Mouse (Mus musculus): ENCODE measurements at regions not wholly inside any gene's neighbourhood (a gene's known extent, or its start where the extent isn't known, plus 50 kb on each side); places are given as distances from the start of the nearest gene placed in this dataset.

DNA sequence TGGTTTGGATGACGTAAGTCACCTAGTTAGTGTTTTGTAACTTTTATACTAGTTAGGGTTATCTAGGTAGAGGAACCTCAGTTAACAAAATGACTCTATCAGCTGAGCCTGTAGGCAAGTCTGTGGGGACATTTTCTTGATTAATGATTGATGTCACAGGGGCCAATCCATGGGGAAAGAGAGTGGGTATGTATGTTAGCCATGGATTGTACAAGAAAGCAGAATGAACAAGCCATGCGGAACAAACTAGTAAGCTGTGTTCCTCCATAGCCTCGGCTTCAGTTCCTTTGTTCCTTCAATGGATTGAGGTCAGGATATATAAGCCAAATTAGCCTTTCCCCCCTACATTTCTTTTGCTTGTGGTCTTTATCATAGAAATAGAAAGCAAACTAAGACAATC lies 498.7 kb upstream of the Fam241a start:
- no peaks in the 10 kb centered on the region for H3K27me3 ChIP-seq (replicated peaks)
- in situ Hi-C loops (cut with MboI; ENCODE audit: low pct_ligation_motif_present, low pct_unique_long_range_greater_than_20kb, low sequenced_read_pairs) = no loop called here
- dilution Hi-C loops (cut with MboI; ENCODE audit: extremely low pct_ligation_motif_present, extremely low pct_unique_long_range_greater_than_20kb, low sequenced_read_pairs) = no loop called here
- peaks cover 12% of the 10 kb centered on the region for H3K9me3 ChIP-seq (replicated peaks; ENCODE audit: low read length)
- H3K4me1 ChIP-seq (ENCODE audit: control insufficient read depth in 1 of 2, insufficient read depth in 2 of 2) = no peaks in the 10 kb centered on the region
- no peaks in the 10 kb centered on the region for H3K36me3 ChIP-seq (replicated peaks in 1 of 2; ENCODE audit: control insufficient read depth in 1 of 2, insufficient read depth in 1 of 2, low read length in 1 of 2)
- TF ChIP-seq SIN3A (IDR thresholded peaks at IDR 0.05; ENCODE audit: low read length) (no peak), MAZ (IDR thresholded peaks at IDR 0.05; ENCODE audit: low read depth, low read length) (no peak), JUND (conservative IDR thresholded peaks at IDR 0.05; ENCODE audit: low read depth, low read length) (no peak), MEF2A (IDR thresholded peaks at IDR 0.05; ENCODE audit: borderline replicate concordance, low read depth, low read length) (no peak), CHD2 (IDR thresholded peaks at IDR 0.05; ENCODE audit: low read length) (no peak), ETS1 (conservative IDR thresholded peaks at IDR 0.05; ENCODE audit: low read depth, low read length) (no peak), POLR2A (IDR thresholded peaks at IDR 0.05; ENCODE audit: low read depth, low read length) (no peak), SMC3 (IDR thresholded peaks at IDR 0.05; ENCODE audit: low read depth, low read length) (no peak), HCFC1 (IDR thresholded peaks at IDR 0.05; ENCODE audit: low read depth, low read length) (no peak), ELF1 (IDR thresholded peaks at IDR 0.05; ENCODE audit: low read depth, low read length) (no peak), ZKSCAN1 (IDR thresholded peaks at IDR 0.05; ENCODE audit: borderline replicate concordance, low read depth, low read length) (no peak), PAX5 (IDR thresholded peaks at IDR 0.05; ENCODE audit: low read length) (no peak), CHD1 (IDR thresholded peaks at IDR 0.05; ENCODE audit: low read depth, low read length) (no peak)
- H3K4me3 ChIP-seq (replicated peaks in 1 of 3; ENCODE audit: low read depth in 2 of 3, low read length in 2 of 3, poor library complexity in 1 of 3) = no peak overlapping the region
- no peak overlapping the region for H3K27ac ChIP-seq (ENCODE audit: insufficient read depth, low read depth)
- H3K4me2 ChIP-seq (ENCODE audit: insufficient read depth, low read depth, poor library complexity, severe bottlenecking) = no peak overlapping the region
- H3K9ac ChIP-seq (ENCODE audit: insufficient read depth, low read depth) = no peak overlapping the region
- DNase-seq (ENCODE audit: extremely low read depth) = no peak
- H3K79me2 ChIP-seq (replicated peaks; ENCODE audit: control insufficient read depth, extremely low read depth, insufficient read depth, poor library complexity, severe bottlenecking) = no peaks in the 10 kb centered on the region

- H3K27me3 ChIP-seq (replicated peaks) = no peaks in the 10 kb centered on the region
- dilution Hi-C loops (cut with MboI; ENCODE audit: extremely low pct_ligation_motif_present, extremely low pct_unique_long_range_greater_than_20kb, low sequenced_read_pairs) (no loop called here), in situ Hi-C loops (cut with MboI; ENCODE audit: low pct_ligation_motif_present, low pct_unique_long_range_greater_than_20kb, low sequenced_read_pairs) (no loop called here)
- no peaks in the 10 kb centered on the region for H3K79me2 ChIP-seq (replicated peaks; ENCODE audit: control insufficient read depth, extremely low read depth, insufficient read depth, poor library complexity, severe bottlenecking)
- H3K9ac ChIP-seq (ENCODE audit: insufficient read depth, low read depth) = no peak overlapping the region
- no peak for DNase-seq (ENCODE audit: extremely low read depth)
- H3K27ac ChIP-seq (ENCODE audit: insufficient read depth, low read depth) = no peak overlapping the region
- H3K4me1 ChIP-seq (ENCODE audit: control insufficient read depth in 1 of 2, insufficient read depth in 2 of 2) = no peaks in the 10 kb centered on the region
- H3K4me3 ChIP-seq (replicated peaks in 1 of 3; ENCODE audit: low read depth in 2 of 3, low read length in 2 of 3, poor library complexity in 1 of 3) = no peak overlapping the region
- no peaks in the 10 kb centered on the region for H3K36me3 ChIP-seq (replicated peaks in 1 of 2; ENCODE audit: control insufficient read depth in 1 of 2, insufficient read depth in 1 of 2, low read length in 1 of 2)
- H3K9me3 ChIP-seq (replicated peaks; ENCODE audit: low read length) = peaks cover 14% of the 10 kb centered on the region
- no peak for TF ChIP-seq TBP (conservative IDR thresholded peaks at IDR 0.05; ENCODE audit: low read depth, low read length)
- TF ChIP-seq CHD1 (IDR thresholded peaks at IDR 0.05; ENCODE audit: low read depth, low read length) = no peak
- no peak for TF ChIP-seq MAX (IDR thresholded peaks at IDR 0.05; ENCODE audit: low read length)
- TF ChIP-seq NELFE (IDR thresholded peaks at IDR 0.05; ENCODE audit: low read depth, low read length) = no peak
- TF ChIP-seq RAD21 (IDR thresholded peaks at IDR 0.05; ENCODE audit: low read depth, low read length) = no peak
- no peak for TF ChIP-seq HCFC1 (IDR thresholded peaks at IDR 0.05; ENCODE audit: low read depth, low read length)
- TF ChIP-seq ZNF384 (IDR thresholded peaks at IDR 0.05; ENCODE audit: low read depth, low read length) = no peak
- no peak for TF ChIP-seq USF1 (IDR thresholded peaks at IDR 0.05; ENCODE audit: low read depth, low read length)
- no peak for TF ChIP-seq UBTF (IDR thresholded peaks at IDR 0.05; ENCODE audit: low read depth, low read length)
- TF ChIP-seq MAFK (IDR thresholded peaks at IDR 0.05; ENCODE audit: insufficient replicate concordance, low read length) = no peak
- TF ChIP-seq JUN (IDR thresholded peaks at IDR 0.05; ENCODE audit: insufficient read depth, low read depth, low read length) = no peak
- TF ChIP-seq MAZ (IDR thresholded peaks at IDR 0.05; ENCODE audit: low read depth, low read length) = no peak
- TF ChIP-seq POLR2AphosphoS2 (IDR thresholded peaks at IDR 0.05; ENCODE audit: low read depth, low read length) = no peak
- TF ChIP-seq ZKSCAN1 (IDR thresholded peaks at IDR 0.05; ENCODE audit: borderline replicate concordance, low read depth, low read length) = no peak
- no peak overlapping the region for H3K4me2 ChIP-seq (ENCODE audit: insufficient read depth, low read depth, poor library complexity, severe bottlenecking)
These were observed 484.5 kb upstream of the Fam241a start for GRCm38 (mm10) chr3:128380579-128380978.
